Mouse (Mus musculus): ENCODE data around the gene Ndufa10. TPM values are rescaled to one million over a fixed set of nuclear protein-coding genes. Genes with fewer than 3 reads are reported as not detected.
A peak's percentile ranks its signal among the peaks of the same experiment; 100 is the strongest.
"Not testable (repeated sequence)": the region's sequence is repeated elsewhere in the genome, so short reads cannot be mapped to it uniquely, and the experiment has no call there.

Gene Ndufa10
- polyA plus RNA-seq (2015; fragmentation: Nextera tagmentation; extraction: Ambion mirVana) = 335 and 356 TPM in 2 replicates

DNA sequence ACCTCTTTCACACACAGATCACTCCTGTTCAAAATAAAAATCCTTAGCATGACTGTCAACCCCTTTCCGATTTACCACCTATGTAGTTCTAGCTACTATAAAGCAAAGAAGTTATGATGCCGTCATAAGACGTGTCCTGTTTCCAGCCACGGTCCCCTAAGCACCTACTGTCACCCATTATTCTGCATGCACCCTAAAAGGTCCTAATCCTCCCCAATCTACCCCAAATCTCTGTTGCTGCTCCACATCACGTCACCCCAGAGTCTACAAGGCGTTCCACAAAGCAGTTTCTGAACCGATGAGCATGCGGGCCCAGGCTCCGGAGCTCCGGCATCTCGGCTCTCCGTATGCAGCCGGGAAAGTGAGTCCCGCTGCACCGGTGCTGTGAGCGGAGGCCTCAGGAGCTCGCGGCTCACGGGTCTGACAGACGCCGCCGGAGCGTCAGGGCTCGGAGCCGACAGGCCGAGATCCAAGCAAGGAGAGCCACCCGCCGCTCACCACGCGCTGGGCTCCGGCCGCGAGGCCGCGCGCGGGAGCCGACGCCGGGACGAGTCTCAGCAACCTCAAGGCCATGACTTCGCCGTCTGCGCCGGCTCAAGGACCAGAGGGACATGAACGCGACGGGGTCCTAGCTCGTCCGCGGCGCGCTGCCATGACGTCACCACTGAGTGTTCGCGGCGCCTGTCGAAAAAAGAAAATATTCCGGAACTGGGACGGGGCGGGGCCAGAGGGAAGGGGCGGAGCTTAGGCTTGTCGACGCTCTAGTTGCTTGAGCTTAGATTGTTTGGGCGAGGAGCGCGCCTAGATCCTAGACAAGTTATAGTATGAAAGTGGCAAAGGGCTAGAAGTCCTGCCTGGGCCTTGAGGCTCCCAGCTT is at the start of gene Ndufa10:
TSS of gene Ndufa10 (minus strand) at position 696 of the 877 bp plus-strand sequence.
- Histone ChIP-seq H3K36me3 (peaks cover 7% of the 10 kb centered on the region), H3K4me2 (replicated peaks) (peak within 1 kb of the TSS; percentile 93), H3K9me3 (no peaks in the 10 kb centered on the region), H3K27ac (peak within 1 kb of the TSS; percentile 77), H3K4me1 (replicated peaks) (0 out of 2 replicates have a peak, but pooled peaks cover 6% of the 10 kb centered on the region), H3K4me3 (replicated peaks) (peak within 1 kb of the TSS; percentile 88), H3K27me3 (replicated peaks) (no peaks in the 10 kb centered on the region), H3K9ac (peak within 1 kb of the TSS; percentile 93)
- peak; percentile 96 for ATAC-seq
- WGBS = under 1% methylated on average over 67 of the region's 67 CpGs

DNA sequence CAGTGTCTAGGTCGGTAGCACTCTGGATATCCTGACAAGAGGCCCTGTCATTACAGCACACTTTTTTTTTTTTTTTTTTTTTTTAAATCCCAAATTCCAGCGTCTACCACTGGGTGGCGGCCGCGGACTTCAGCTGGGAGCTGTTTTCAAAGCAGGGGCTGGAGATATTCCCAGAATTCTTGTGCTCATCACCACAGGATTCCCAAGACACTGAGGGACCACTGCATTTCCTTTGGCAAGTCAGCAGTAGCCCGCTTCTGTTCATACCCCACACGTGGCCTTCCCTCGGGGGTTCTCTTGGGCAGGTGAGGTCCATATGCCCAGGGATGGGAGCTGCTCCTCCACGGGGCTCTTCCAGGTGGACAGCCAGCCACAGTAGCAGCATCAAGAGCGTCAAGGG is 47.7 kb upstream of the Ndufa10 start:
- no peaks in the 10 kb centered on the region for H3K9me3 ChIP-seq
- 0 out of 2 replicates have a peak, but pooled peaks cover 3% of the 10 kb centered on the region for H3K27me3 ChIP-seq (replicated peaks)
- 19% methylated on average over 10 of the region's 10 CpGs for WGBS
- ATAC-seq = no peak
- H3K27ac ChIP-seq = no peak overlapping the region
- no peaks in the 10 kb centered on the region for H3K4me1 ChIP-seq (replicated peaks)
- no peak overlapping the region for H3K4me3 ChIP-seq (replicated peaks)
- H3K9ac ChIP-seq = no peak overlapping the region
- H3K36me3 ChIP-seq = no peaks in the 10 kb centered on the region
- no peak overlapping the region for H3K4me2 ChIP-seq (replicated peaks)

GRCm38 (mm10) chr1:92519046-92519445 is 45.4 kb upstream of the Ndufa10 start:
- no peak overlapping the region for H3K4me2 ChIP-seq (replicated peaks)
- no peak overlapping the region for H3K9ac ChIP-seq
- no peaks in the 10 kb centered on the region for H3K9me3 ChIP-seq
- WGBS = 84% methylated on average over 6 of the region's 6 CpGs
- no peak overlapping the region for H3K27ac ChIP-seq
- no peaks in the 10 kb centered on the region for H3K4me1 ChIP-seq (replicated peaks)
- H3K4me3 ChIP-seq (replicated peaks) = no peak overlapping the region
- ATAC-seq = no peak
- 0 out of 2 replicates have a peak, but pooled peaks cover 3% of the 10 kb centered on the region for H3K27me3 ChIP-seq (replicated peaks)
- H3K36me3 ChIP-seq = no peaks in the 10 kb centered on the region

DNA sequence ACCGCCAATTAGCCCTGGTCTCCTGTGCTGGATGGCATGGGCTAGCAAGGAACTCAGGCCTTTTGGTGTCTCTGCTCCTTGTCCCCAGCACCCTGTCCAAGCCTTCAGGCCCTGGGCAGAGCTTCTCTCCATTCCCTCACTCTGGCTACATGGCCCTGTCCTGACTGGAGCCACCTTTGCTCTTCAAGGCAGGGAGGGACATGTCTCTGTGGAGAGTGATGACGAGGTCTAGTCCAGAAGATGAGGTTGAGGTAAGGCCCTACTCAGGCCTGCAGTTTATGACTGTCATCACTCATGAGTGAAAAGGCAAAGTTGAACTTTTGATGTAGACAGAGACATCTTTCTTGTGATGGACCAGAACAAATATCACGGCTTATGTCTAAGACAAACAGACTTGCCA is 44.9 kb upstream of the Ndufa10 start, which contains the start of gene Olfr1414:
TSS of gene Olfr1414 (minus strand) at position 101 of the 400 bp plus-strand sequence.
- WGBS = 81% methylated on average over 3 of the region's 3 CpGs

GRCm38 (mm10) chr1:92515390-92515789 is 41.7 kb upstream of the Ndufa10 start:
- WGBS = 77% methylated on average over 11 of the region's 11 CpGs
- ATAC-seq = no peak
- no peak overlapping the region for H3K4me3 ChIP-seq (replicated peaks)
- H3K4me2 ChIP-seq (replicated peaks) = no peak overlapping the region
- H3K9ac ChIP-seq = no peak overlapping the region
- H3K36me3 ChIP-seq = no peaks in the 10 kb centered on the region
- no peak overlapping the region for H3K27ac ChIP-seq
- H3K4me1 ChIP-seq (replicated peaks) = no peaks in the 10 kb centered on the region
- 0 out of 2 replicates have a peak, but pooled peaks cover 3% of the 10 kb centered on the region for H3K27me3 ChIP-seq (replicated peaks)
- no peaks in the 10 kb centered on the region for H3K9me3 ChIP-seq

More for the DNA sequence above, 44.9 kb upstream of the Ndufa10 start, which contains the start of gene Olfr1414:
- Histone ChIP-seq H3K4me3 (replicated peaks) (no peak within 1 kb of the TSS), H3K4me1 (replicated peaks) (no peaks in the 10 kb centered on the region), H3K9ac (no peak within 1 kb of the TSS), H3K36me3 (no peaks in the 10 kb centered on the region), H3K4me2 (replicated peaks) (no peak within 1 kb of the TSS), H3K27me3 (replicated peaks) (0 out of 2 replicates have a peak, but pooled peaks cover 3% of the 10 kb centered on the region), H3K9me3 (no peaks in the 10 kb centered on the region), H3K27ac (no peak within 1 kb of the TSS)
- ATAC-seq = no peak

- H3K9me3 ChIP-seq; H3K27me3 ChIP-seq (replicated peaks); H3K4me3 ChIP-seq (replicated peaks); H3K4me2 ChIP-seq (replicated peaks); H3K36me3 ChIP-seq; H3K27ac ChIP-seq; H3K9ac ChIP-seq; ATAC-seq; H3K4me1 ChIP-seq (replicated peaks): not testable (repeated sequence)
- WGBS = 83% methylated on average over 5 of the region's 5 CpGs
Observed at GRCm38 (mm10) chr1:92511646-92512045, 38.0 kb upstream of the Ndufa10 start.

GRCm38 (mm10) chr1:92496001-92496400 is 22.3 kb upstream of the Ndufa10 start, which contains the start of gene Olfr1415:
Olfr1415 (minus strand) TSS chr1:92496101.
- Histone ChIP-seq H3K4me3 (replicated peaks) (no peak within 1 kb of the TSS), H3K9me3 (no peaks in the 10 kb centered on the region), H3K27me3 (replicated peaks) (no peaks in the 10 kb centered on the region), H3K4me2 (replicated peaks) (no peak within 1 kb of the TSS), H3K4me1 (replicated peaks) (no peaks in the 10 kb centered on the region), H3K36me3 (no peaks in the 10 kb centered on the region), H3K27ac (no peak within 1 kb of the TSS), H3K9ac (no peak within 1 kb of the TSS)
- WGBS = 87% methylated on average over 2 of the region's 2 CpGs
- no peak for ATAC-seq

DNA sequence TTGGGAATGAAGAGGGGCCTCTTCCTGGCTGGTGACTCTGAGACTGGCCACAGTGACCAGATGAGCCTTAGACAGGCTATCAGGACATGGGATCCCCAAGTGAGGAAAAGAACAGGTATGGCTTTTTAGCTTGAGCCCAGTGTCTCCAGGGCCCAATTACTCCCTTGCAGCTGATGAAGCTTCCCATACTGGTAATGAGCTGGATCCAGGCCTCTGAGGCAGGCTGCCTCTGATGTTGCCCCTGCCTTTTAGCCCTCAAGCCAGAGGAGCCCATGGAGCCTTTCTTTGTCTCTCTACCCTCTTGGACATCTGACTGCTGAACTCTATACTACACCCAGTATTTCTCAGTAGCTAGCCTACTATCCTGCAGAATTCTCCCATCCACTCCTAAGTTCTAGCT is 11.4 kb upstream of the Ndufa10 start, which contains the start of gene Olfr1416:
TSS of gene Olfr1416 (minus strand) at position 101 of the 400 bp plus-strand sequence.
- no peaks in the 10 kb centered on the region for H3K4me1 ChIP-seq (replicated peaks)
- no peaks in the 10 kb centered on the region for H3K36me3 ChIP-seq
- no peak within 1 kb of the TSS for H3K4me3 ChIP-seq (replicated peaks)
- H3K9ac ChIP-seq = no peak within 1 kb of the TSS
- H3K27me3 ChIP-seq (replicated peaks) = no peaks in the 10 kb centered on the region
- H3K27ac ChIP-seq = no peak within 1 kb of the TSS
- no peaks in the 10 kb centered on the region for H3K9me3 ChIP-seq
- no peak for ATAC-seq
- no peak within 1 kb of the TSS for H3K4me2 ChIP-seq (replicated peaks)

DNA sequence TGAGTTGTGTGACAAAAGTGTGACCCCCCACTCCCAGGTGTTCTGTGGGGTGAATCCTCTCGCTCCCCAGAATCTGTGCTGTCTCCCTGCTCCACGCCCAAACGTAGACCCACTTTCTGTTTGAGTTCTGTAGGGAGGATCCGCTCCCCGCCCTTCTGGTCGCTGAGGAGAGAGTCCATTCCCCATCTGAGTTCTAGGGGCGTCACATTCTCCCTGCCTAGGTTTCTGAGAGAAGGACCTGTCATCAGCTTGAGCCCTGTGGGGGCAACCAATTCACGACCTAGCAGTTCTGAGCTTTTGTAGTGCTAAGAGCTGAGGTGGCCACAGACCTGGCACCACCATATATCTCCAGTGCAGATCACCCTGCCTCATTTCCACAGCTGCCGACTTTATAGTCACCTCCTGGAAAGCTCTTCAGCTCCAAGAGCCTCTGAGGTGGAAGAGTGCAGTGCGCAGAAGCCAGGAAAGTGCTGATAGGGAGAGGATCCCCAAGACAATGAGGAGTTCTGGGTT is 462 bp upstream of the Ndufa10 start:
- WGBS = 4% methylated on average over 10 of the region's 10 CpGs
- H3K27ac ChIP-seq = peak overlapping the region; percentile 77
- ATAC-seq = peak; percentile 76

GRCm38 (mm10) chr1:92468891-92469290 is 4.8 kb downstream of the Ndufa10 start:
- H3K27me3 ChIP-seq (replicated peaks) = no peaks in the 10 kb centered on the region
- H3K9me3 ChIP-seq = no peaks in the 10 kb centered on the region
- H3K9ac ChIP-seq = no peak overlapping the region
- H3K4me1 ChIP-seq (replicated peaks) = 0 out of 2 replicates have a peak, but pooled peaks cover 6% of the 10 kb centered on the region
- no peak overlapping the region for H3K27ac ChIP-seq
- 80% methylated on average over 4 of the region's 4 CpGs for WGBS
- no peak overlapping the region for H3K4me2 ChIP-seq (replicated peaks)
- peaks cover 32% of the 10 kb centered on the region for H3K36me3 ChIP-seq
- ATAC-seq = no peak
- H3K4me3 ChIP-seq (replicated peaks) = no peak overlapping the region

More for the DNA sequence above, 462 bp upstream of the Ndufa10 start:
- H3K9me3 ChIP-seq = no peaks in the 10 kb centered on the region
- H3K4me2 ChIP-seq (replicated peaks) = peak overlapping the region; percentile 93
- no peaks in the 10 kb centered on the region for H3K27me3 ChIP-seq (replicated peaks)
- H3K4me1 ChIP-seq (replicated peaks) = 0 out of 2 replicates have a peak, but pooled peaks cover 6% of the 10 kb centered on the region
- H3K4me3 ChIP-seq (replicated peaks) = peak overlapping the region; percentile 88
- peaks cover 7% of the 10 kb centered on the region for H3K36me3 ChIP-seq
- peak overlapping the region; percentile 60 for H3K9ac ChIP-seq

- 89% methylated on average over 6 of the region's 6 CpGs for WGBS
- H3K4me1 ChIP-seq (replicated peaks) = no peaks in the 10 kb centered on the region
Observed at GRCm38 (mm10) chr1:92458416-92458815, 15.2 kb downstream of the Ndufa10 start.

GRCm38 (mm10) chr1:92457758-92458157 is 15.9 kb downstream of the Ndufa10 start:
- H3K4me1 ChIP-seq (replicated peaks) = no peaks in the 10 kb centered on the region
- H3K4me2 ChIP-seq (replicated peaks) = no peak overlapping the region
- H3K36me3 ChIP-seq = peaks cover 41% of the 10 kb centered on the region
- H3K4me3 ChIP-seq (replicated peaks) = no peak overlapping the region
- ATAC-seq = no peak
- no peak overlapping the region for H3K9ac ChIP-seq
- H3K27ac ChIP-seq = no peak overlapping the region
- H3K9me3 ChIP-seq = no peaks in the 10 kb centered on the region
- no peaks in the 10 kb centered on the region for H3K27me3 ChIP-seq (replicated peaks)

More at GRCm38 (mm10) chr1:92458416-92458815, 15.2 kb downstream of the Ndufa10 start:
- no peak overlapping the region for H3K27ac ChIP-seq
- H3K4me2 ChIP-seq (replicated peaks) = no peak overlapping the region
- H3K9ac ChIP-seq = no peak overlapping the region
- H3K27me3 ChIP-seq (replicated peaks) = no peaks in the 10 kb centered on the region
- H3K36me3 ChIP-seq = peaks cover 40% of the 10 kb centered on the region
- no peak for ATAC-seq
- H3K9me3 ChIP-seq = no peaks in the 10 kb centered on the region
- H3K4me3 ChIP-seq (replicated peaks) = no peak overlapping the region

Data from intestine, embryonic 15.5 days (tissue).